Mouse (Mus musculus) heart, embryonic 14.5 days (tissue): Measurements from ENCODE around the gene Mon1b. TPM values are rescaled to one million over a fixed set of nuclear protein-coding genes. Genes with fewer than 3 reads are reported as not detected.

ENCODE experiments used
- ATAC-seq: fragments of 200-750 bp; cut with Nextera tagmentation; 2 replicates; pipeline ENCODE4 v1.8.0; 2017; ENCODE audit warnings: low read depth, moderate TSS enrichment; ENCODE audit not compliant: insufficient number of reproducible peaks, insufficient read depth, low FRiP score
- H3K27ac ChIP-seq, 2 experiments: fragments of 200-500 bp in 1 of 2; fragments of 300-500 bp in 1 of 2; sonication (generic) in 1 of 2; replicated peaks in 1 of 2; 2 replicates each; pipeline ENCODE4 v1.5.1; 2012 to 2014; ENCODE audit warnings: low read depth in 2 of 2, low read length in 2 of 2, control low read depth in 1 of 2, mild to moderate bottlenecking in 1 of 2, mixed read lengths in 1 of 2; ENCODE audit not compliant: control insufficient read depth in 1 of 2, insufficient read depth in 1 of 2
- H3K27me3 ChIP-seq: fragments of 300-500 bp; sonication (generic); 2 replicates; pipeline ENCODE4 v1.6.1; 2014; ENCODE audit warnings: mild to moderate bottlenecking, low read length, control low read depth; ENCODE audit not compliant: control insufficient read depth, insufficient read depth
- H3K36me3 ChIP-seq: fragments of 300-500 bp; sonication (generic); 2 replicates; pipeline ENCODE4 v1.6.1; 2014; ENCODE audit warnings: mild to moderate bottlenecking, control low read depth, low read length, mixed read lengths; ENCODE audit not compliant: control insufficient read depth, insufficient read depth
- H3K4me1 ChIP-seq, 2 experiments: fragments of 200-500 bp in 1 of 2; fragments of 300-500 bp in 1 of 2; sonication (generic) in 1 of 2; 2 replicates each; pipeline ENCODE4 v1.6.1; 2012 to 2014; ENCODE audit warnings: low read length in 2 of 2, control low read depth in 1 of 2, mixed read lengths in 1 of 2; ENCODE audit not compliant: control insufficient read depth in 2 of 2, insufficient read depth in 2 of 2
- H3K4me2 ChIP-seq: fragments of 300-500 bp; sonication (generic); 2 replicates; pipeline ENCODE4 v1.6.1; 2014; ENCODE audit warnings: mild to moderate bottlenecking, low read length
- H3K4me3 ChIP-seq, 2 experiments: fragments of 200-500 bp in 1 of 2; fragments of 300-500 bp in 1 of 2; sonication (generic) in 1 of 2; 2 replicates each; pipeline ENCODE4 v1.5.1; 2012 to 2014; ENCODE audit warnings: low read length in 2 of 2, mild to moderate bottlenecking in 2 of 2, control low read depth in 1 of 2, low read depth in 1 of 2, moderate library complexity in 1 of 2; ENCODE audit not compliant: control insufficient read depth in 1 of 2, insufficient read depth in 1 of 2
- H3K9ac ChIP-seq: fragments of 300-500 bp; sonication (generic); 2 replicates; pipeline ENCODE4 v1.6.1; 2014; ENCODE audit warnings: mild to moderate bottlenecking, low read length
- H3K9me3 ChIP-seq: fragments of 300-500 bp; sonication (generic); 2 replicates; pipeline ENCODE4 v1.6.1; 2016; ENCODE audit warnings: low read length, control low read depth; ENCODE audit not compliant: control insufficient read depth
- WGBS: fragments of 180-500 bp; shearing (Covaris S2); extraction: QIAGEN DNeasy Blood & Tissue Kit; methylation state at CpG from one replicate; pipeline ENCODE4 v1.1.7; 2014; 5-methylcytosine and 5-hydroxymethylcytosine counted together
- polyA plus RNA-seq: library from polyadenylated mRNA; unstranded; fragments of >200 nt; fragmentation: Nextera tagmentation; extraction: Ambion mirVana; gene quantifications from 2 replicates; pipeline ENCODE4 v1.2.1, GENCODE M21; 2014

Mon1b gene
- polyA plus RNA-seq, 1 experiment from 2014 or later = 4.5 TPM

- Histone ChIP-seq H3K9me3 (no peaks in the 10 kb centered on the region), H3K36me3 (no peaks in the 10 kb centered on the region), H3K27me3 (no peaks in the 10 kb centered on the region), H3K9ac (no peak overlapping the region), H3K4me1 (no peaks in the 10 kb centered on the region), H3K4me2 (no peak overlapping the region), H3K4me3 (no peak overlapping the region), H3K27ac (no peak overlapping the region)
- WGBS = 84% methylated on average over 14 of the region's 14 CpGs
- ATAC-seq = no peak
Observed at GRCm38 (mm10) chr8:113691622-113692343, 56.4 kb downstream of the Mon1b start.

Other genes starting within 250 kb of the Mon1b start
- gene Syce1l, start 7.6 kb downstream of the Mon1b start, polyA plus RNA-seq = not detected in 2 replicates
- gene Adamts18, start 213.2 kb downstream of the Mon1b start, polyA plus RNA-seq = 0.11 and 0.42 TPM in 2 replicates